Mouse (Mus musculus) mammary gland, adult 2 months (tissue): ENCODE results near the gene Srpk2. TPM values are rescaled to one million over a fixed set of nuclear protein-coding genes. Genes with fewer than 3 reads are reported as not detected.

Experiments used
- polyA plus RNA-seq: library from polyadenylated mRNA; depleted of rRNA; stranded (reverse); fragments of >200 nt; gene quantifications from 2 replicates; pipeline ENCODE4 v1.2.3, GENCODE M21; 2012; ENCODE audit warnings: low replicate concordance; rRNA removed

Gene Srpk2
- 4.9 and 11.2 TPM in 2 replicates for polyA plus RNA-seq

DNA sequence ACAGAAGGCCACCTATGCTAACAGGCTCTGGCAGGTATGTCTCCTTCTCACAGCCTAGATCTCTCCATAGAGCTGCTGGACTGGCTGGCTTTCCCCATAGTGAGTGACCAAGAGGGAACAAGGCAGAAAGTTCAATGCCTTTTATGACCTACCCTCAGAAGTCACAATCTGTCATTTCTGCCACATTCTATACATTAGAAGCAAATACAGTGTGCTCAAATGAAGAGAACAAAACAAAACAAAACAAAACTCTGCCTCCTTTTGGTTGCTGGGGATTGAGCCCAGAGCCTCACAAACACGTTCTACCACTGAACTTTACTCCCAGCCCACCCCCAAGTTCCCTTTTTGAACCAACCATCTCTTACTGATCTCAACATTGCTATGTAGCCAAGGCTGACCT lies at the start of gene Srpk2:
Srpk2 (minus strand) TSS at position 101 of the 400 bp plus-strand sequence.

Other genes with a start within 250 kb of the Srpk2 start
- gene Pus7, start 99.1 kb upstream of the Srpk2 start, polyA plus RNA-seq, result 2.5 and 5.3 TPM in 2 replicates
- 6.8 and 12.0 TPM in 2 replicates for gene Rint1, start 103.1 kb upstream of the Srpk2 start, polyA plus RNA-seq
- 18.9 and 25.6 TPM in 2 replicates for gene Tomm7, start 159.5 kb upstream of the Srpk2 start, polyA plus RNA-seq